Mouse (Mus musculus) liver, embryonic 15.5 days (tissue): Measurements from ENCODE around the gene Slit3. TPM values are rescaled to one million over a fixed set of nuclear protein-coding genes. Genes with fewer than 3 reads are reported as not detected.

Source experiments
- ATAC-seq: fragments of 200-750 bp; cut with Nextera tagmentation; 2 replicates; pipeline ENCODE4 v1.8.0; 2017; ENCODE audit warnings: moderate number of reproducible peaks, mild to moderate bottlenecking, moderate library complexity; ENCODE audit not compliant: insufficient read depth
- H3K27ac ChIP-seq: fragments of 300-500 bp; sonication (generic); replicated peaks from 2 replicates; pipeline ENCODE4 v1.5.1; 2015; ENCODE audit warnings: mild to moderate bottlenecking, inconsistent platforms
- H3K27me3 ChIP-seq: fragments of 300-500 bp; sonication (generic); 2 replicates; pipeline ENCODE4 v1.6.1; 2015; ENCODE audit warnings: mild to moderate bottlenecking, inconsistent platforms
- H3K36me3 ChIP-seq: fragments of 300-500 bp; sonication (generic); replicated peaks from 2 replicates; pipeline ENCODE4 v1.6.1; 2015; ENCODE audit warnings: moderate library complexity, mild to moderate bottlenecking, inconsistent platforms
- H3K4me1 ChIP-seq: fragments of 300-500 bp; sonication (generic); replicated peaks from 2 replicates; pipeline ENCODE4 v1.6.1; 2015; ENCODE audit warnings: inconsistent platforms
- H3K4me2 ChIP-seq: fragments of 300-500 bp; sonication (generic); 2 replicates; pipeline ENCODE4 v1.6.1; 2015; ENCODE audit warnings: moderate library complexity, mild to moderate bottlenecking, inconsistent platforms
- H3K4me3 ChIP-seq: fragments of 300-500 bp; sonication (generic); replicated peaks from 2 replicates; pipeline ENCODE4 v1.5.1; 2015; ENCODE audit warnings: mild to moderate bottlenecking, inconsistent platforms
- H3K9ac ChIP-seq: fragments of 300-500 bp; sonication (generic); 2 replicates; pipeline ENCODE4 v1.6.1; 2015; ENCODE audit warnings: moderate library complexity, mild to moderate bottlenecking, inconsistent platforms
- H3K9me3 ChIP-seq: fragments of 300-500 bp; sonication (generic); replicated peaks from 2 replicates; pipeline ENCODE4 v1.6.1; 2016; ENCODE audit warnings: inconsistent platforms
- WGBS: fragments of 180-500 bp; shearing (Covaris S2); methylation state at CpG from one replicate; pipeline ENCODE4 v1.1.7; 2015; ENCODE audit warnings: mixed read lengths; ENCODE audit not compliant: insufficient replicate concordance; 5-methylcytosine and 5-hydroxymethylcytosine counted together
- polyA plus RNA-seq: library from polyadenylated mRNA; unstranded; fragments of >200 nt; fragmentation: Nextera tagmentation; extraction: Ambion mirVana; gene quantifications from 2 replicates; pipeline ENCODE4 v1.2.1, GENCODE M21; 2015

Slit3 gene
- polyA plus RNA-seq, 1 experiment from 2014 or later: 0.20 TPM

DNA sequence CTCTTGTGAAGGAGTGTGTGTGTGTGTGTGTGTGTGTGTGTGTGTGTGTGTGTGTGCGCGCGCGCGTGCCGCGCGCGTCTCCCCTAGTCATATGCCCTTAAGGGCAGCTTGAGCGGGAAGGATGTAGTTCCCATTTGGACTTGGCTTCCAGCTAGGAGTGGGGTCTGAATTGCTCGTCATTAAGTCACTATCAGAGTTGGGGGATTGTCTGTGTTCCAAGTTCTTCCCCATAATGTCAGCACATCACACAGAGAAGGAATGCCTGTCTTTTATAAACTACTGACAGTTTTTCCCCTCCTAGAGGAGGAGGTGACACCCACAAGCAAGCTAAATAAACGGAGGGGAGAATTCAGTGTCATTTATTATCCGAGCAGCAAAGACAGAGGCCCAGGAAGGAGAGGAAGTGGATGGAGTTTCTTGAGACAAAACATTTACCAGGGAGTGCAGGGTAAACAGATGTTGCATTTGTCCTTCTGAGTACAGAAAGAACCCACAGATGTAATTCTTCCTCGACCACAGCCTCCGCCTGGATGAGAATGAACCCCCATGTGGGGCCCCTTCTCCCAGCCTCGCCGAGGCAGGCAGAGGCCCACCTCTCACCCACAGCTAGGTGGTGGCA lies 3.6 kb downstream of the Slit3 start:
- 55% methylated on average over 17 of the region's 17 CpGs for WGBS

DNA sequence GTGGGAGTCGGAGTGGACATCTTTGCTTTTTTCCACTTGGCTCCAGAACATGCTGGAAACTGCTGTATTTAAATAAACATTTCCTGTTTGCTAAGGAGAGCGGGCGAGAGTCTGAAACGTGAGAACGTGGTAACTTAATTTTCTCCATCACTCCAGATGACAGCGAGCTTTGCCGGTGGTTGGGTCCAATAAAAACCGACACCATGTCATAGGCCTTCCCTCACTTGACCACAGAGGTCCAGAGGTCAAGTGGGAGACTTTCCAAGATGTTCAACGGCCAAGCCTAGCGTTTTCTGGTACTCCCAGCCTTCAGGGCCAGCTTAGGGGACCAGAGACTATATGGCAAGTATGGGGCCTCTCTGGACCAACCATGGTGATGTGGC lies 4.1 kb downstream of the Slit3 start:
- no peak for ATAC-seq
- Histone ChIP-seq H3K9ac (no peak overlapping the region), H3K4me3 (no peak overlapping the region), H3K9me3 (no peaks in the 10 kb centered on the region), H3K4me1 (no peaks in the 10 kb centered on the region), H3K4me2 (no peak overlapping the region), H3K27me3 (peaks cover 45% of the 10 kb centered on the region), H3K27ac (no peak overlapping the region), H3K36me3 (no peaks in the 10 kb centered on the region)
- WGBS: 23% methylated on average over 10 of the region's 10 CpGs

More for the DNA sequence above, 3.6 kb downstream of the Slit3 start:
- Histone ChIP-seq H3K27me3 (peaks cover 50% of the 10 kb centered on the region), H3K4me2 (no peak overlapping the region), H3K9me3 (no peaks in the 10 kb centered on the region), H3K4me3 (no peak overlapping the region), H3K27ac (no peak overlapping the region), H3K4me1 (no peaks in the 10 kb centered on the region), H3K36me3 (no peaks in the 10 kb centered on the region), H3K9ac (no peak overlapping the region)
- ATAC-seq: no peak

DNA sequence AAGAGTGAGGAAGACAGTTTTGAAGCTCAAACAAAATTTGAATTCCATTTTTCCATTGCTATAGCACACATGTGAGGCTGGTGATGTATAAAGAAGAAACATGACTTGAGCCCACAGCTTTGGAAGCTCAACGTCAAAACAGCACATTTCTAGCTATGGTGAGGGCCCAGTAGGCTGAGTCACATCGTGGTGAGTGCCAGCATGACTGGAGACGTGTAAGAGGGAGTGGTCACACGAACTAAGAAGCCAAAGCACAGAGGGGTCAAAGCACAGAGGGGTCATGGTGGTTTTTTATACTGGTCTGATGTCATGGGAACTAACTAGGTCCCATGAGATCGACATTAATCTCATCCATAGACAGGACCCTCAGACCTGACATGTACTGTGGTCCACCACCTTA lies 10.7 kb downstream of the Slit3 start:
- no peak for ATAC-seq
- no peaks in the 10 kb centered on the region for H3K27me3 ChIP-seq
- H3K9ac ChIP-seq: no peak overlapping the region
- H3K4me3 ChIP-seq: no peak overlapping the region
- no peaks in the 10 kb centered on the region for H3K4me1 ChIP-seq
- no peaks in the 10 kb centered on the region for H3K36me3 ChIP-seq
- no peak overlapping the region for H3K27ac ChIP-seq
- H3K9me3 ChIP-seq: no peaks in the 10 kb centered on the region
- WGBS: 47% methylated on average over 5 of the region's 5 CpGs
- no peak overlapping the region for H3K4me2 ChIP-seq

DNA sequence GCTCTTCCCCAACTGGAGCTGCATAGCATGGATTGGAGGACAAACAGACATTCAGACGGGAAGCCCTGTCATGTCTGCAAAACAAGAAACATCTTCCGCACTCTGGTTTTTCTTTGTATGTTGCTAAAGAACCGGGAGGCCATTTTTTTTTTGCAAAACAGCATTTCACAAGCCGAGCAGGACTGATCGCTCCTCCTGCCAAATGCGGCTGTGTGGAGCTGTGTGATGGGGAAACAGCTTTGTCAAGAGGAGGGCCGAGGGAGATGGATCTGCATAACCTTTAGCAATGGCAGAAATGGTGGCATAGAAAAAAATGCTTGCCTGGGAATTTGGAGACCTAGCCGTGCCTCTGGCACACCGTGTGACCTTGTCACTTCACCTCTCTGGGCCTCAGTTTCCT lies 15.6 kb downstream of the Slit3 start:
- no peak overlapping the region for H3K27ac ChIP-seq
- H3K9ac ChIP-seq: no peak overlapping the region
- no peak overlapping the region for H3K4me2 ChIP-seq
- no peaks in the 10 kb centered on the region for H3K4me1 ChIP-seq
- no peaks in the 10 kb centered on the region for H3K36me3 ChIP-seq
- H3K9me3 ChIP-seq: no peaks in the 10 kb centered on the region
- ATAC-seq: no peak
- WGBS: 64% methylated on average over 9 of the region's 9 CpGs
- no peaks in the 10 kb centered on the region for H3K27me3 ChIP-seq
- no peak overlapping the region for H3K4me3 ChIP-seq

DNA sequence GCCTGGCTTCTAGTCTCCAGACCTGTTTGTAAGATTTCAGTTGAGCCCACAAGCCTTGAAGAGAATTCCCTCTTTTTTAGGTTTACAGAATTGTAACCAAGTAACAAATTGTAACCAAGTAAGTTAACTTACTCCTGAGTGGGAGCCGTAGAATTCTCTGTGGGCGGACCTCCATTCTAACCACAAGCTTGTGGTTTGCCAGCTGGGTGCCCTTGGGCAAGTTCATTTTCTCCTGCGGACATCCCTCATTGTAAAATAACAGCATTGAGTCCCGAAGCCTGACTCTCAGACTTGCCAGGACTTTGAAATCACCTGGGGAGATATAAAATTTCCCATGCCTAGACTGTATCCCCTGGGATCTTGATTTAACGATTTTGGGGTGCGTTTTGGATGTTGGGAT lies 19.1 kb downstream of the Slit3 start:
- no peak overlapping the region for H3K9ac ChIP-seq
- no peak overlapping the region for H3K4me2 ChIP-seq
- no peak for ATAC-seq
- H3K9me3 ChIP-seq: no peaks in the 10 kb centered on the region
- 37% methylated on average over 6 of the region's 6 CpGs for WGBS
- no peaks in the 10 kb centered on the region for H3K27me3 ChIP-seq
- no peaks in the 10 kb centered on the region for H3K36me3 ChIP-seq
- no peak overlapping the region for H3K27ac ChIP-seq
- H3K4me3 ChIP-seq: no peak overlapping the region
- no peaks in the 10 kb centered on the region for H3K4me1 ChIP-seq

DNA sequence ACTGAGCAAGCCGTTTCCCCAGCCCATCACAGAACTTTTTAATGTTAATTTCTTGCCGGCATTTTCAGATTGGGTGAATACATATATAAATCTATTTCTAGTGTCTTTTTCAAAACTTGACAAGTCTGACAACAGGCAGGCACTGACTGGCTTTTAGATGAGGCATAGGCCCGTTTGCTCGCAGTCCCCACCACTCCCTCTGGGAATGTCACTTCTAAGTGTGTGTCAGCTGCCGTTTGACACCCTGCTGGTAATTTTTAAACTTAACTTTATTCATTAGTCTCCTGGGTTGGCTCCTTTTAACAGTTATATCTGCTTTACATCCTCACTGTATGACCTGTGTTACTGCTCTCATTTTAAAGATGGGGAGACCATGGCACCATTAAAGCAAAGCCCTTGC lies 21.2 kb downstream of the Slit3 start:
- WGBS: 64% methylated on average over 5 of the region's 5 CpGs
- Histone ChIP-seq H3K4me2 (no peak overlapping the region), H3K27me3 (no peaks in the 10 kb centered on the region), H3K4me3 (no peak overlapping the region), H3K4me1 (no peaks in the 10 kb centered on the region), H3K9me3 (no peaks in the 10 kb centered on the region), H3K27ac (no peak overlapping the region), H3K9ac (no peak overlapping the region), H3K36me3 (no peaks in the 10 kb centered on the region)
- no peak for ATAC-seq

DNA sequence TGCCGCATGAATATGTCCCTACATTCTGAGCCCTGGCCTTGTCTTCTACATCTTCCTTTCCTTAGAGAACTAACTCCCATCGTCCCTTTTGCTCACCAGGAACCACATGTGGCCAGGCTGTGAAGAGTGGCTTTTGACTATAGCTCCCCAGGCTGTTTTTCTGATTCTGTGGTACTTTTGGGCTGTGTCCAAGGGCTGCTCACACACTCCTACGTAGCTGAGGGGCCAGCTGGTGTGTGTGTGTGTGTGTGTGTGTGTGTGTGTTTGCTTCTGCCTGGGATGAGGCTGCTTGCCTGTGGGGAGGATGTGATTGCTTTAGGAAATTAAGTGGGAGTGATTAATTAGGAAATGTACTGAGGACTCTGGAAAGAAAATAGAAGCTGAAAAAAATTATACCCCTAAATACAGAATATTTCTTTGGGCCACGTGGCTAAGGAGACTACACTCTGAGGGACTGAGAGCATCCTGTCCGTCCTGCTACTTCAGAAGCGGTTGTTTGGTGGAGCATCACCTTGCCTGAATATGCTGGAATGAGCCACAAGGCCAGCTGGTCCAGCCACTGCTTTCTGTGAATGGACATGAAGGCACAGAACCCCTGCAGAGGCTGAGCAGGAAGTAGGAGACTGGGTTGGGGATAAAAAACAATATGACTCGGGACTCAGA lies 21.8 kb downstream of the Slit3 start:
- H3K27ac ChIP-seq: no peak overlapping the region
- H3K27me3 ChIP-seq: no peaks in the 10 kb centered on the region
- no peaks in the 10 kb centered on the region for H3K9me3 ChIP-seq
- H3K9ac ChIP-seq: no peak overlapping the region
- H3K4me1 ChIP-seq: no peaks in the 10 kb centered on the region
- H3K4me2 ChIP-seq: no peak overlapping the region
- 47% methylated on average over 7 of the region's 7 CpGs for WGBS
- no peak for ATAC-seq
- H3K36me3 ChIP-seq: no peaks in the 10 kb centered on the region
- no peak overlapping the region for H3K4me3 ChIP-seq

DNA sequence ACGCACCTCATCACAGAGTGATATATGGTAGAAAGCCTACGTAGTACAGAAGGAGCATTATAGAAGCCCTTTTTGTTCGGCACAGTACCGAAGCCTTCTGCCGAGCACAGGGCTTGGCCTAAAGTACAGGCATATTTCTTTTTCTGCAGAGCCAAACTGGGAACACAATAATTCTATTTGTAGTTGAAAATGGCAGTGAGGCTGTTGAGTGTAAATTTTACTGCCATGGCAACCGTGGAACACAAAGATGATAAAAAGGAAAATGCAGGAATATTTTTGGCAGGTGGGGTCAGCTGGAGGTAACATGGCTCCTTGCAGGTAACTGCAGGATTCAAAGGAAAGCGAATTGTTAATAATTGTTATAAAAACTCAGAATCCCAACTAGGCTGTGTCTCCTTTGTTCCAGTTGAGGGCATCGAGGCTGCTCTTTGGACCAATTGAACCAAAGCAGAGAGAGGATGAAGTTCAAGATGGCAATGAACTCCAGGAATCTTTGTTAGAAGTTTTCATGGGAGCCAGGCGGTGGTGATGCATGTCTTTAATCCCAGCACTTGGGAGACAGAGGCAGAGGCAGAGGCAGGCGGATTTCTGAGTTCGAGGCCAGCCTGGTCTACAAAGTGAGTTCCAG lies 26.9 kb downstream of the Slit3 start:
- Histone ChIP-seq H3K9me3 (no peaks in the 10 kb centered on the region), H3K27me3 (no peaks in the 10 kb centered on the region), H3K4me2 (no peak overlapping the region), H3K4me3 (no peak overlapping the region), H3K27ac (no peak overlapping the region), H3K4me1 (no peaks in the 10 kb centered on the region), H3K9ac (no peak overlapping the region), H3K36me3 (no peaks in the 10 kb centered on the region)
- no peak for ATAC-seq
- whole genome bisulfite sequencing: 65% methylated on average over 11 of the region's 11 CpGs

DNA sequence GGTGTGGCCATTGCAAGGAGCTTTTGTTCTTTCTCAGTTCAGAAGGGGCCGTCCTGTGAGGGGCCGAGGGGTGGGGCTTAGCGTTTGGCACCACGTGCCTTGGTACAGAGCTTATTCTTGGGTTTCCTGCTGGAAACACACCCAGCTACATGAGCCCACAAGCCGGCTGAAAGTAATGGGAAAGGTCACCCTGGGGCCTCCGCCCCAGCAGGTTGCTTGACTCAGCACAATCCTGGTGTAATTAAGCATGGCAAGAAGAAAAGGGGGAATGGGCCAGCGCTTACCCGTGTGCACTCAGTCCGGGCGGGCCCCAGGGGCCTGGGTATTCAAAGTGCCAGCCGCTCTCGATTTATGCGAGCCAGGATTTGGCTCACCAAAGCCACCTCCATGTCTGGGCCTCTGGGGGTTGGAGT lies 30.5 kb downstream of the Slit3 start:
- Histone ChIP-seq H3K4me1 (no peaks in the 10 kb centered on the region), H3K27me3 (no peaks in the 10 kb centered on the region), H3K27ac (no peak overlapping the region), H3K9me3 (no peaks in the 10 kb centered on the region), H3K4me2 (no peak overlapping the region), H3K9ac (no peak overlapping the region), H3K4me3 (no peak overlapping the region), H3K36me3 (no peaks in the 10 kb centered on the region)
- no peak for ATAC-seq
- 62% methylated on average over 13 of the region's 13 CpGs for WGBS

DNA sequence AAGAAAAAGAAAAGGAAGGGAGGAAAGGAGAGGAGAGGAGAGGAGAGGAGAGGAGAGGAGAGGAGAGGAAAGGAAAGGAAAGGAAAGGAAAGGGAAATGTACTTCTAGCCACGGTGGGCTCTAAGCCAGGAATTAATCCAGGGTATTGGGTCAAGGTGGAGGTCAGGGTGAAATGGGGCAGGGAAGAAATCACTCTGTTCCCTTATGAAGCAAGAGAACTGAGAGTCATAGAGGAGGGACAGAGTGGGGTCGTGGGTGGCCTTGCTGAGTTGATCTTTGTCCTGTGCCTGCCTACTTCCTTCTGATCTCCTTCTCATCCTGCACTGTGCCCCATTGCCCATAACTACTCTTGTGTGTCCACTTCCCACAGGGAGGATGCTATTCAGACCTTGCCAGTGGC lies 31.9 kb downstream of the Slit3 start:
- Histone ChIP-seq H3K4me2 (no peak overlapping the region), H3K9me3 (no peaks in the 10 kb centered on the region), H3K9ac (no peak overlapping the region), H3K4me1 (no peaks in the 10 kb centered on the region), H3K4me3 (no peak overlapping the region), H3K27me3 (no peaks in the 10 kb centered on the region), H3K27ac (no peak overlapping the region), H3K36me3 (no peaks in the 10 kb centered on the region)
- 33% methylated on average over 2 of the region's 2 CpGs for WGBS
- no peak for ATAC-seq

DNA sequence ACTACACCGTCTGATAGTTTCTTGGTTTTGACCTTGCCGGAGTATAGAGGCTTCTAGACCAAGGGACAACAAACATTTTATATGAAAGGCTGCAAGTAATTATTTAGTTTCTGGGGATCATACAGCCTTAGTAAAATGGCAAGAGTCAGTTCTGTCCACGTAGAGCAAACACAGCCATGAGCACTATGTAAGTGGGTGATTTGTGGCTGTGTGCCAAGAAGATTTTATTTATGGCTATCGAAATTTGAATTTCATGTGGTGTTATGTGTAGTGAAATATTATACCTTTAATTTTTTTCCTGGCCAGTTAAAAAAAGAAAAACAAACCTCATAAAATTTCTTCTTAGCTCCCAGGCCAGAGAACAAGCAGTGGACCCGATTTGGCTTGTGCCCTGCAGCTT lies 33.4 kb downstream of the Slit3 start:
- Histone ChIP-seq H3K9me3 (no peaks in the 10 kb centered on the region), H3K27ac (no peak overlapping the region), H3K36me3 (no peaks in the 10 kb centered on the region), H3K9ac (no peak overlapping the region), H3K27me3 (no peaks in the 10 kb centered on the region), H3K4me1 (no peaks in the 10 kb centered on the region), H3K4me2 (no peak overlapping the region), H3K4me3 (no peak overlapping the region)
- ATAC-seq: no peak
- WGBS: 62% methylated on average over 5 of the region's 5 CpGs
